Mouse (Mus musculus): ENCODE data around the gene Bid.
"Not testable (repeated sequence)": the region's sequence is repeated elsewhere in the genome, so short reads cannot be mapped to it uniquely, and the experiment has no call there.

Gene Bid

GRCm38 (mm10) chr6:120934176-120934575 is 17.5 kb upstream of the Bid start:
- no peak for DNase-seq

- no peak for DNase-seq
Observed at GRCm38 (mm10) chr6:120933670-120934069, 17.0 kb upstream of the Bid start.

GRCm38 (mm10) chr6:120932597-120932996 is 15.9 kb upstream of the Bid start:
- no peak for DNase-seq

- no peak for DNase-seq
Observed at GRCm38 (mm10) chr6:120930450-120931306, 14.0 kb upstream of the Bid start.

- DNase-seq, result no peak
Observed at GRCm38 (mm10) chr6:120929421-120929820, 12.8 kb upstream of the Bid start.

GRCm38 (mm10) chr6:120927765-120928164 is 11.1 kb upstream of the Bid start:
- DNase-seq, result peak; percentile 82

- no peak for DNase-seq
Observed at GRCm38 (mm10) chr6:120926880-120927279, 10.2 kb upstream of the Bid start.

- DNase-seq, result not testable (repeated sequence)
Observed at GRCm38 (mm10) chr6:120924791-120925321, 8.2 kb upstream of the Bid start.

- no peak for DNase-seq
Observed at GRCm38 (mm10) chr6:120917975-120918374, 1.3 kb upstream of the Bid start.

- DNase-seq, result not testable (repeated sequence)
Observed at GRCm38 (mm10) chr6:120916972-120917881, 574 bp upstream of the Bid start.

- no peak for DNase-seq
Observed at GRCm38 (mm10) chr6:120915649-120915975, 1.0 kb downstream of the Bid start.

GRCm38 (mm10) chr6:120914911-120915648 is 1.6 kb downstream of the Bid start:
- peak; percentile 72 for DNase-seq

- no peak for DNase-seq
Observed at GRCm38 (mm10) chr6:120914533-120914910, 2.1 kb downstream of the Bid start.

GRCm38 (mm10) chr6:120913783-120914182 is 2.9 kb downstream of the Bid start:
- no peak for DNase-seq

- DNase-seq, result peak; percentile 81
Observed at GRCm38 (mm10) chr6:120912931-120913330, 3.7 kb downstream of the Bid start.

GRCm38 (mm10) chr6:120911213-120912007 is 5.2 kb downstream of the Bid start:
- DNase-seq, result peak; percentile 69

GRCm38 (mm10) chr6:120909501-120909900 is 7.2 kb downstream of the Bid start:
- DNase-seq, result no peak

GRCm38 (mm10) chr6:120907876-120908597 is 8.6 kb downstream of the Bid start:
- not testable (repeated sequence) for DNase-seq

- DNase-seq, result peak; percentile 88
Observed at GRCm38 (mm10) chr6:120906521-120906920, 10.1 kb downstream of the Bid start.

GRCm38 (mm10) chr6:120905111-120905510 is 11.5 kb downstream of the Bid start:
- peak; percentile 93 for DNase-seq

- no peak for DNase-seq
Observed at GRCm38 (mm10) chr6:120903961-120904360, 12.7 kb downstream of the Bid start.
